Mouse (Mus musculus): ENCODE data around the gene Thap3. TPM values are rescaled to one million over a fixed set of nuclear protein-coding genes. Genes with fewer than 3 reads are reported as not detected.

The Thap3 gene
- polyA plus RNA-seq, 1 experiment, result not detected

GRCm38 (mm10) chr4:151933505-151934214, 55.1 kb downstream of the Thap3 start, which contains the start of gene Dnajc11:
Dnajc11 (plus strand) TSS chr4:151933691.
- TF ChIP-seq POLR2A (IDR thresholded peaks at IDR 0.05; ENCODE audit: insufficient read depth, low read depth, low read length) (no peak), CTCF (IDR thresholded peaks at IDR 0.05; ENCODE audit: insufficient read depth, low read depth, low read length) (peak; percentile 100)
- peak within 1 kb of the TSS; percentile 87 for H3K4me3 ChIP-seq (ENCODE audit: insufficient read depth, low read depth, low read length)
- under 1% methylated on average over 65 of the region's 83 CpGs for WGBS
- H3K4me1 ChIP-seq (ENCODE audit: control insufficient read depth, insufficient read depth, low read length), result peaks cover 17% of the 10 kb centered on the region
- 0 out of 2 replicates have a peak within 1 kb of the TSS, but pooled peaks have one; percentile 14 for H3K27ac ChIP-seq (ENCODE audit: insufficient read depth, low read depth, low read length)

Other genes starting within 250 kb of the Thap3 start
- gene Camta1, start 127.1 kb downstream of the Thap3 start, polyA plus RNA-seq (2012; ENCODE audit: insufficient read depth, insufficient read length, low replicate concordance, missing spikeins), result 363 TPM in 1 of 2 replicates, not detected in the other
- not detected in 2 replicates for gene Dnajc11, start 55.3 kb downstream of the Thap3 start, polyA plus RNA-seq (2012; ENCODE audit: insufficient read depth, insufficient read length, low replicate concordance, missing spikeins)
- gene Phf13, start 7.3 kb upstream of the Thap3 start, polyA plus RNA-seq (2012; ENCODE audit: insufficient read depth, insufficient read length, low replicate concordance, missing spikeins), result not detected in 2 replicates
- gene Klhl21, start 19.8 kb upstream of the Thap3 start, polyA plus RNA-seq (2012; ENCODE audit: insufficient read depth, insufficient read length, low replicate concordance, missing spikeins), result not detected in 2 replicates
- not detected in 2 replicates for gene Zbtb48, start 38.7 kb upstream of the Thap3 start, polyA plus RNA-seq (2012; ENCODE audit: insufficient read depth, insufficient read length, low replicate concordance, missing spikeins)
- not detected in 2 replicates for gene Tas1r1, start 49.6 kb upstream of the Thap3 start, polyA plus RNA-seq (2012; ENCODE audit: insufficient read depth, insufficient read length, low replicate concordance, missing spikeins)
- gene Nol9, start 50.3 kb upstream of the Thap3 start, polyA plus RNA-seq (2012; ENCODE audit: insufficient read depth, insufficient read length, low replicate concordance, missing spikeins), result not detected in 2 replicates
- gene Plekhg5, start 83.5 kb upstream of the Thap3 start, polyA plus RNA-seq (2012; ENCODE audit: insufficient read depth, insufficient read length, low replicate concordance, missing spikeins), result not detected in 2 replicates
- not detected in 2 replicates for gene Tnfrsf25, start 126.9 kb upstream of the Thap3 start, polyA plus RNA-seq (2012; ENCODE audit: insufficient read depth, insufficient read length, low replicate concordance, missing spikeins)
- gene Espn, start 163.4 kb upstream of the Thap3 start, polyA plus RNA-seq (2012; ENCODE audit: insufficient read depth, insufficient read length, low replicate concordance, missing spikeins), result not detected in 2 replicates
- gene Hes2, start 169.9 kb upstream of the Thap3 start, polyA plus RNA-seq (2012; ENCODE audit: insufficient read depth, insufficient read length, low replicate concordance, missing spikeins), result not detected in 2 replicates
- not detected in 2 replicates for gene Acot7, start 189.1 kb upstream of the Thap3 start, polyA plus RNA-seq (2012; ENCODE audit: insufficient read depth, insufficient read length, low replicate concordance, missing spikeins)